Mouse (Mus musculus): ENCODE measurements around the gene Rarres1. TPM values are rescaled to one million over a fixed set of nuclear protein-coding genes. Genes with fewer than 3 reads are reported as not detected.

Gene Rarres1
- polyA plus RNA-seq, 1 experiment = not detected

- H3K79me2 ChIP-seq (ENCODE audit: control insufficient read depth, insufficient read depth) = no peaks in the 10 kb centered on the region
- H3ac ChIP-seq (ENCODE audit: control insufficient read depth, insufficient read length) = no peak overlapping the region
- H3K4me3 ChIP-seq = no peak overlapping the region
- H3K36me3 ChIP-seq (ENCODE audit: control insufficient read depth, insufficient read depth) = peaks cover 13% of the 10 kb centered on the region
- H3K27me3 ChIP-seq (ENCODE audit: control insufficient read depth, insufficient read depth, insufficient read length) = no peaks in the 10 kb centered on the region
- no peak overlapping the region for H3K4me2 ChIP-seq (ENCODE audit: low read depth)
- TF ChIP-seq MYOD1 (IDR thresholded peaks at IDR 0.05; ENCODE audit: control insufficient read depth in 1 of 3, insufficient read length in 2 of 3, low read depth in 2 of 3) = no peak
- no peak for TF ChIP-seq MYOG (IDR thresholded peaks at IDR 0.05; ENCODE audit: control insufficient read depth in 1 of 3, insufficient read depth in 1 of 3, insufficient read length in 2 of 3, low read depth in 2 of 3)
- no peak for TF ChIP-seq REST (IDR thresholded peaks at IDR 0.05; ENCODE audit: insufficient read depth, insufficient read length)
- no peak for TF ChIP-seq USF1 (IDR thresholded peaks at IDR 0.05; ENCODE audit: low read depth)
- no peak for TF ChIP-seq SRF (IDR thresholded peaks at IDR 0.05; ENCODE audit: control insufficient read depth, insufficient read length, low read depth)
- TF ChIP-seq POLR2A (IDR thresholded peaks at IDR 0.05; ENCODE audit: insufficient read length, low read depth) = no peak
- TF ChIP-seq TCF12 (IDR thresholded peaks at IDR 0.05; ENCODE audit: insufficient read depth, poor library complexity, severe bottlenecking) = no peak
- no peak for TF ChIP-seq MAX (IDR thresholded peaks at IDR 0.05; ENCODE audit: low read depth)
- no peak for TF ChIP-seq TCF3 (IDR thresholded peaks at IDR 0.05; ENCODE audit: insufficient read length, low read depth)
- no peak for TF ChIP-seq POLR2AphosphoS2 (IDR thresholded peaks at IDR 0.05; ENCODE audit: insufficient read length, low read depth)
- no peak for TF ChIP-seq E2F4 (IDR thresholded peaks at IDR 0.05; ENCODE audit: insufficient read depth)
- no peak for TF ChIP-seq CEBPB (IDR thresholded peaks at IDR 0.05; ENCODE audit: insufficient read depth, poor library complexity, severe bottlenecking)
These were observed 41.9 kb downstream of the Rarres1 start for GRCm38 (mm10) chr3:67473438-67473837.

GRCm38 (mm10) chr3:67471408-67472127 lies 43.8 kb downstream of the Rarres1 start:
- no peak overlapping the region for H3K4me3 ChIP-seq
- H3K27me3 ChIP-seq (ENCODE audit: control insufficient read depth, insufficient read depth, insufficient read length) = no peaks in the 10 kb centered on the region
- no peak overlapping the region for H3K4me2 ChIP-seq (ENCODE audit: low read depth)
- peaks cover 17% of the 10 kb centered on the region for H3K36me3 ChIP-seq (ENCODE audit: control insufficient read depth, insufficient read depth)
- no peak for TF ChIP-seq MAX (IDR thresholded peaks at IDR 0.05; ENCODE audit: low read depth)
- no peak for TF ChIP-seq USF1 (IDR thresholded peaks at IDR 0.05; ENCODE audit: low read depth)
- no peak for TF ChIP-seq POLR2AphosphoS2 (IDR thresholded peaks at IDR 0.05; ENCODE audit: insufficient read length, low read depth)
- no peak for TF ChIP-seq TCF3 (IDR thresholded peaks at IDR 0.05; ENCODE audit: insufficient read length, low read depth)
- TF ChIP-seq MYOD1 (IDR thresholded peaks at IDR 0.05; ENCODE audit: control insufficient read depth in 1 of 3, insufficient read length in 2 of 3, low read depth in 2 of 3) = no peak
- TF ChIP-seq CEBPB (IDR thresholded peaks at IDR 0.05; ENCODE audit: insufficient read depth, poor library complexity, severe bottlenecking) = no peak
- TF ChIP-seq E2F4 (IDR thresholded peaks at IDR 0.05; ENCODE audit: insufficient read depth) = no peak
- TF ChIP-seq MYOG (IDR thresholded peaks at IDR 0.05; ENCODE audit: control insufficient read depth in 1 of 3, insufficient read depth in 1 of 3, insufficient read length in 2 of 3, low read depth in 2 of 3) = no peak
- TF ChIP-seq TCF12 (IDR thresholded peaks at IDR 0.05; ENCODE audit: insufficient read depth, poor library complexity, severe bottlenecking) = no peak
- TF ChIP-seq SRF (IDR thresholded peaks at IDR 0.05; ENCODE audit: control insufficient read depth, insufficient read length, low read depth) = no peak
- no peak for TF ChIP-seq POLR2A (IDR thresholded peaks at IDR 0.05; ENCODE audit: insufficient read length, low read depth)
- TF ChIP-seq REST (IDR thresholded peaks at IDR 0.05; ENCODE audit: insufficient read depth, insufficient read length) = no peak
- no peak overlapping the region for H3ac ChIP-seq (ENCODE audit: control insufficient read depth, insufficient read length)
- H3K79me2 ChIP-seq (ENCODE audit: control insufficient read depth, insufficient read depth) = no peaks in the 10 kb centered on the region

- H3K79me2 ChIP-seq (ENCODE audit: control insufficient read depth, insufficient read depth) = no peaks in the 10 kb centered on the region
- TF ChIP-seq REST (IDR thresholded peaks at IDR 0.05; ENCODE audit: insufficient read depth, insufficient read length) (no peak), MYOG (IDR thresholded peaks at IDR 0.05; ENCODE audit: control insufficient read depth in 1 of 3, insufficient read depth in 1 of 3, insufficient read length in 2 of 3, low read depth in 2 of 3) (no peak), MYOD1 (IDR thresholded peaks at IDR 0.05; ENCODE audit: control insufficient read depth in 1 of 3, insufficient read length in 2 of 3, low read depth in 2 of 3) (no peak), E2F4 (IDR thresholded peaks at IDR 0.05; ENCODE audit: insufficient read depth) (no peak), POLR2AphosphoS2 (IDR thresholded peaks at IDR 0.05; ENCODE audit: insufficient read length, low read depth) (no peak), POLR2A (IDR thresholded peaks at IDR 0.05; ENCODE audit: insufficient read length, low read depth) (no peak), MAX (IDR thresholded peaks at IDR 0.05; ENCODE audit: low read depth) (no peak), SRF (IDR thresholded peaks at IDR 0.05; ENCODE audit: control insufficient read depth, insufficient read length, low read depth) (no peak), CEBPB (IDR thresholded peaks at IDR 0.05; ENCODE audit: insufficient read depth, poor library complexity, severe bottlenecking) (no peak), USF1 (IDR thresholded peaks at IDR 0.05; ENCODE audit: low read depth) (no peak), TCF12 (IDR thresholded peaks at IDR 0.05; ENCODE audit: insufficient read depth, poor library complexity, severe bottlenecking) (no peak), TCF3 (IDR thresholded peaks at IDR 0.05; ENCODE audit: insufficient read length, low read depth) (no peak)
- H3K4me2 ChIP-seq (ENCODE audit: low read depth) = no peak overlapping the region
- no peak overlapping the region for H3K4me3 ChIP-seq
- H3K36me3 ChIP-seq (ENCODE audit: control insufficient read depth, insufficient read depth) = peaks cover 20% of the 10 kb centered on the region
- H3ac ChIP-seq (ENCODE audit: control insufficient read depth, insufficient read length) = no peak overlapping the region
- H3K27me3 ChIP-seq (ENCODE audit: control insufficient read depth, insufficient read depth, insufficient read length) = no peaks in the 10 kb centered on the region
These were observed 48.0 kb downstream of the Rarres1 start for GRCm38 (mm10) chr3:67467281-67467680.

- Histone ChIP-seq H3K36me3 (ENCODE audit: control insufficient read depth, insufficient read depth) (peaks cover 17% of the 10 kb centered on the region), H3K4me3 (no peak overlapping the region), H3ac (ENCODE audit: control insufficient read depth, insufficient read length) (no peak overlapping the region), H3K79me2 (ENCODE audit: control insufficient read depth, insufficient read depth) (no peaks in the 10 kb centered on the region), H3K4me2 (ENCODE audit: low read depth) (no peak overlapping the region), H3K27me3 (ENCODE audit: control insufficient read depth, insufficient read depth, insufficient read length) (no peaks in the 10 kb centered on the region)
- no peak for TF ChIP-seq CEBPB (IDR thresholded peaks at IDR 0.05; ENCODE audit: insufficient read depth, poor library complexity, severe bottlenecking)
- no peak for TF ChIP-seq MYOD1 (IDR thresholded peaks at IDR 0.05; ENCODE audit: control insufficient read depth in 1 of 3, insufficient read length in 2 of 3, low read depth in 2 of 3)
- no peak for TF ChIP-seq USF1 (IDR thresholded peaks at IDR 0.05; ENCODE audit: low read depth)
- no peak for TF ChIP-seq TCF3 (IDR thresholded peaks at IDR 0.05; ENCODE audit: insufficient read length, low read depth)
- no peak for TF ChIP-seq TCF12 (IDR thresholded peaks at IDR 0.05; ENCODE audit: insufficient read depth, poor library complexity, severe bottlenecking)
- TF ChIP-seq E2F4 (IDR thresholded peaks at IDR 0.05; ENCODE audit: insufficient read depth) = no peak
- no peak for TF ChIP-seq SRF (IDR thresholded peaks at IDR 0.05; ENCODE audit: control insufficient read depth, insufficient read length, low read depth)
- no peak for TF ChIP-seq POLR2AphosphoS2 (IDR thresholded peaks at IDR 0.05; ENCODE audit: insufficient read length, low read depth)
- no peak for TF ChIP-seq MAX (IDR thresholded peaks at IDR 0.05; ENCODE audit: low read depth)
- TF ChIP-seq POLR2A (IDR thresholded peaks at IDR 0.05; ENCODE audit: insufficient read length, low read depth) = no peak
- TF ChIP-seq REST (IDR thresholded peaks at IDR 0.05; ENCODE audit: insufficient read depth, insufficient read length) = no peak
- no peak for TF ChIP-seq MYOG (IDR thresholded peaks at IDR 0.05; ENCODE audit: control insufficient read depth in 1 of 3, insufficient read depth in 1 of 3, insufficient read length in 2 of 3, low read depth in 2 of 3)
These were observed 48.7 kb downstream of the Rarres1 start for GRCm38 (mm10) chr3:67466576-67466975.
